Mouse (Mus musculus): ENCODE data around the gene Abca2.

Abca2 gene

GRCm38 (mm10) chr2:25460135-25460534 is 31.6 kb downstream of the Abca2 start:
- no peak for DNase-seq (ENCODE audit: extremely low spot score, low read depth, low spot score)

- DNase-seq (ENCODE audit: extremely low spot score, low read depth, low spot score): peak; percentile 58
Measured at GRCm38 (mm10) chr2:25460551-25461309, 32.2 kb downstream of the Abca2 start, which contains the start of gene Paxx. TSS of gene Paxx (minus strand) at chr2:25461094.

GRCm38 (mm10) chr2:25461407-25461806 is 32.9 kb downstream of the Abca2 start:
- no peak for DNase-seq (ENCODE audit: extremely low spot score, low read depth, low spot score)

- DNase-seq (ENCODE audit: extremely low spot score, low read depth, low spot score): no peak
Measured at GRCm38 (mm10) chr2:25463630-25464029, 35.1 kb downstream of the Abca2 start.

GRCm38 (mm10) chr2:25465256-25465655 is 36.8 kb downstream of the Abca2 start:
- no peak for DNase-seq (ENCODE audit: extremely low spot score, low read depth, low spot score)

GRCm38 (mm10) chr2:25465816-25466635 is 37.5 kb downstream of the Abca2 start:
- no peak for DNase-seq (ENCODE audit: extremely low spot score, low read depth, low spot score)

- no peak for DNase-seq (ENCODE audit: extremely low spot score, low read depth, low spot score)
Measured at GRCm38 (mm10) chr2:25467606-25468303, 39.3 kb downstream of the Abca2 start.

GRCm38 (mm10) chr2:25468962-25469915 is 40.7 kb downstream of the Abca2 start:
- no peak for DNase-seq (ENCODE audit: extremely low spot score, low read depth, low spot score)

- DNase-seq (ENCODE audit: extremely low spot score, low read depth, low spot score): no peak
Measured at GRCm38 (mm10) chr2:25469969-25470368, 41.5 kb downstream of the Abca2 start, which contains the start of gene Ptgds. TSS of gene Ptgds (minus strand) at chr2:25470046.

GRCm38 (mm10) chr2:25472550-25472949 is 44.0 kb downstream of the Abca2 start:
- no peak for DNase-seq (ENCODE audit: extremely low spot score, low read depth, low spot score)

GRCm38 (mm10) chr2:25477541-25477940 is 49.0 kb downstream of the Abca2 start:
- no peak for DNase-seq (ENCODE audit: extremely low spot score, low read depth, low spot score)

GRCm38 (mm10) chr2:25477967-25478675 is 49.6 kb downstream of the Abca2 start:
- no peak for DNase-seq (ENCODE audit: extremely low spot score, low read depth, low spot score)

- DNase-seq (ENCODE audit: extremely low spot score, low read depth, low spot score): no peak
Measured at GRCm38 (mm10) chr2:25479551-25480311, 51.2 kb downstream of the Abca2 start.

GRCm38 (mm10) chr2:25480541-25480940 is 52.0 kb downstream of the Abca2 start:
- DNase-seq (ENCODE audit: extremely low spot score, low read depth, low spot score): no peak

GRCm38 (mm10) chr2:25482969-25483368 is 54.5 kb downstream of the Abca2 start:
- DNase-seq (ENCODE audit: extremely low spot score, low read depth, low spot score): no peak

GRCm38 (mm10) chr2:25484901-25485647 is 56.6 kb downstream of the Abca2 start:
- DNase-seq (ENCODE audit: extremely low spot score, low read depth, low spot score): no peak

GRCm38 (mm10) chr2:25487965-25488670 is 59.6 kb downstream of the Abca2 start:
- DNase-seq (ENCODE audit: extremely low spot score, low read depth, low spot score): no peak

GRCm38 (mm10) chr2:25488671-25489068 is 60.2 kb downstream of the Abca2 start:
- no peak for DNase-seq (ENCODE audit: extremely low spot score, low read depth, low spot score)
